Mouse (Mus musculus) hematopoietic multipotent progenitor cell, adult 10-12 weeks (in vitro differentiated cells): ENCODE measurements around the gene Polk. TPM values are rescaled to one million over a fixed set of nuclear protein-coding genes. Genes with fewer than 3 reads are reported as not detected.

Experiments used
- polyA plus RNA-seq: library from polyadenylated mRNA; stranded (reverse); fragments of >175 nt; gene quantifications from 2 replicates; pipeline ENCODE4 v1.2.3, GENCODE M21; 2012; ENCODE audit warnings: low replicate concordance

The Polk gene
- 0.42 and 0.76 TPM in 2 replicates for polyA plus RNA-seq

DNA sequence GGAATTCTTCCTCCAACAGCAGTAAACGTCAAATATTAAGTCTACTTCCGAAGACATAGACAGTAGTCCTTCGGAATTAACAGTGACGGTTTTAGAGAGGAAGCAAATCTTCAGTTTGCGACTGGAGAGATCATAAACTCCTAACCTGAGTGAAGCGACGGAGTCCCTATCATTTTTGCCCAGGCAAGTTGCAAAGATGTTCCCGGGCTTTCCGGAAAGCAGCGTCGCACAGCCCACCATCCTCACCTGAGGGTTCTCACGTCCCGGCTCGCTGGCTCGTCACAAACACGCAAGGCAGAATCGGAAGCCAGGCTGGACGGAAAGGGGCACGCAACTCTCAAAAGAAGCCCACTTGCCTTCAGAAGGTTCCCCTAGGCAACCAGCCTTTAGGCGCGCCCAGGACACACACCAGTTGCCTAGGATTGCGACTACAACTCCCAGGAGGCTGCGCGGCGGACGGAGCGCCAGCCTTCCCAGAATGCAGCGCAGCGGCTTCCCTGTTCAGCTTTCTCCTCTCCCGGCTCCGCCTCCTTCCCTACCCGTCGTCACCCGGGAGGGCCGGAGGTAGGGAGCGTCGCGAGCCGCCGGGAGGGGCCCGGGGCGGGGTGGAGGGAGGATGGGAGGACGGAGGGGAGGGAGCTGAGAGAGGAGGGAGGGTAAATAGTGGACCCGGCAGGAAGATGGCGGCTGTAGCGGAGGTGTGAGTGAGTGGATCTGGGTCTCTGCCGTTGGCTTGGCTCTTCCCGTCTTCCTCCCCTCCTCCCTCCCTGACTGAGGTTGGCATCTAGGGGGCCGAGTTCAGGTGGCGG is at the start of gene Polk, which contains the start of gene Col4a3bp:
Gene Polk, minus strand, starts transcription at position 499 of the 809 bp plus-strand sequence.
Gene Col4a3bp, plus strand, starts transcription at position 538 of the 809 bp plus-strand sequence.

DNA sequence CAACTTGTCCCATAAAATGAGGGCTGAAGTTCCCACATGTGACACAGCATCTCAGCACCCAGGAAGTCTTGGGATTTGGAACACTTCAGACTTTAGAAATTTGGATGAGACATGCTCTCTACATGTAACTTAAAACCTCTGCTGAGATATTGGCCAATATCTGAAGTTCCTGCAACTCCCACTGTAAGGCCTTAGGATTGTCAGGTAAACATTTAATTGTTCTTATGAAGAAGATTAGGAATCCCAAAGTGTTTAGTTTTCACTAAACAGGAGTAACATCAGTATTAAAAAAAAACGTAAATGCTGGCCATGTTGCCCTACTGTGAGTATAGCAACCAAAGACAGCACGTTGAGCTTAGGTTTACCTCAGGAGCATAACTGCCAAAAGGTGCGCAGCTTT is 51.9 kb downstream of the Polk start, which contains the start of gene Gm17622:
Gene Gm17622, plus strand, starts transcription at position 301 of the 400 bp plus-strand sequence.

DNA sequence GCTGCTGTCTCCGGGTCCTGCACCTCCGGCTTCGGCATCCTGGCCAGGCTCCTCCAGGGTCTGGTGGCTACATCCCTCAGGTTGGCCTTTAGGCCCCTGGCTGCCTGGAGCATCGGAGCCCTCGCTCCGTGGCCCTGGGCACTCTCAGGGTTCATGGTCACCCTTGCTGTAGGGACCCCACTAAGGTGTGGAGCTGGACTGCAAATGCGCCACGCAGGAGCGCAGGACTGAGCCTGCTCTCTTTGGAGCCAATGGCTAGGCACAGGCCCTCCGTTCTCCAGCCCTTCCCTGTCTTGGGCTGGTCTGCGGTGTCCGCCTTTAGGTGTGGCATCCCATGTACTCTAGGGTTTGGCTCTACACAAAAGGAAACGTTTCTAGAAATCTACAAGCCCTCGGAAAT is 71.4 kb downstream of the Polk start, which contains the start of gene Ankdd1b:
Gene Ankdd1b, minus strand, starts transcription at position 242 of the 400 bp plus-strand sequence.

Other genes with a start within 250 kb of the Polk start
- gene Poc5, start 154.3 kb downstream of the Polk start, polyA plus RNA-seq: 5.6 and 8.5 TPM in 2 replicates
- not detected in 2 replicates for gene Ankdd1b, start 71.4 kb downstream of the Polk start, polyA plus RNA-seq
- gene Gm17622, start 51.8 kb downstream of the Polk start, polyA plus RNA-seq: not detected in 2 replicates
- 15.0 and 56.1 TPM in 2 replicates for gene Col4a3bp, start within 50 bp of the Polk start, polyA plus RNA-seq
- gene Hmgcr, start 128.4 kb upstream of the Polk start, polyA plus RNA-seq: 3.4 and 4.3 TPM in 2 replicates
- gene Ankrd31, start 205.7 kb upstream of the Polk start, polyA plus RNA-seq: not detected in 2 replicates